Mouse (Mus musculus) heart, embryonic 11.5 days (tissue): Measurements from ENCODE around the gene Arv1. TPM values are rescaled to one million over a fixed set of nuclear protein-coding genes. Genes with fewer than 3 reads are reported as not detected.

Experiments used
- ATAC-seq: fragments of 200-750 bp; cut with Nextera tagmentation; replicated peaks from 2 replicates; pipeline ENCODE4 v1.8.0; 2017; ENCODE audit warnings: moderate library complexity; ENCODE audit not compliant: insufficient number of reproducible peaks, low FRiP score, low TSS enrichment
- H3K27ac ChIP-seq: fragments of 300-500 bp; sonication (generic); 2 replicates; pipeline ENCODE4 v1.5.1; 2014; ENCODE audit warnings: mild to moderate bottlenecking, low read depth, low read length
- H3K27me3 ChIP-seq: fragments of 300-500 bp; sonication (generic); 2 replicates; pipeline ENCODE4 v1.6.1; 2014; ENCODE audit warnings: mild to moderate bottlenecking, low read length, mixed read lengths; ENCODE audit not compliant: control insufficient read depth, insufficient read depth
- H3K36me3 ChIP-seq: fragments of 300-500 bp; sonication (generic); 2 replicates; pipeline ENCODE4 v1.6.1; 2014; ENCODE audit warnings: mild to moderate bottlenecking, low read length, moderate library complexity, mixed read lengths; ENCODE audit not compliant: control insufficient read depth, insufficient read depth
- H3K4me1 ChIP-seq: fragments of 300-500 bp; sonication (generic); 2 replicates; pipeline ENCODE4 v1.6.1; 2014; ENCODE audit warnings: low read length; ENCODE audit not compliant: control insufficient read depth, insufficient read depth
- H3K4me2 ChIP-seq: fragments of 300-500 bp; sonication (generic); 2 replicates; pipeline ENCODE4 v1.6.1; 2014; ENCODE audit warnings: mild to moderate bottlenecking, moderate library complexity
- H3K4me3 ChIP-seq: fragments of 300-500 bp; sonication (generic); 2 replicates; pipeline ENCODE4 v1.5.1; 2014; ENCODE audit warnings: low read depth, low read length
- H3K9ac ChIP-seq: fragments of 300-500 bp; sonication (generic); 2 replicates; pipeline ENCODE4 v1.6.1; 2014; ENCODE audit warnings: mild to moderate bottlenecking, low read depth, low read length, moderate library complexity
- H3K9me3 ChIP-seq: fragments of 300-500 bp; sonication (generic); replicated peaks from 2 replicates; pipeline ENCODE4 v1.6.1; 2016; ENCODE audit warnings: low read length; ENCODE audit not compliant: control insufficient read depth
- WGBS: fragments of 180-500 bp; shearing (Covaris S2); extraction: QIAGEN DNeasy Blood & Tissue Kit; methylation state at CpG from one replicate; pipeline ENCODE4 v1.1.7; 2014; ENCODE audit not compliant: insufficient replicate concordance; 5-methylcytosine and 5-hydroxymethylcytosine counted together
- polyA plus RNA-seq: library from polyadenylated mRNA; unstranded; fragments of >200 nt; fragmentation: Nextera tagmentation; extraction: Ambion mirVana; gene quantifications from 2 replicates; pipeline ENCODE4 v1.2.1, GENCODE M21; 2014

Arv1 gene
- polyA plus RNA-seq, 1 experiment from 2014 or later = 20.3 TPM

GRCm38 (mm10) chr8:124682218-124682617, 39.7 kb upstream of the Arv1 start:
- WGBS = 92% methylated on average over 10 of the region's 10 CpGs
- Histone ChIP-seq H3K4me2 (no peak overlapping the region), H3K4me1 (no peaks in the 10 kb centered on the region), H3K27ac (no peak overlapping the region), H3K9ac (no peak overlapping the region), H3K9me3 (no peaks in the 10 kb centered on the region), H3K27me3 (no peaks in the 10 kb centered on the region), H3K4me3 (no peak overlapping the region), H3K36me3 (peaks cover 17% of the 10 kb centered on the region)
- no peak for ATAC-seq

GRCm38 (mm10) chr8:124688899-124689298, 33.0 kb upstream of the Arv1 start:
- no peaks in the 10 kb centered on the region for H3K9me3 ChIP-seq
- no peak overlapping the region for H3K4me2 ChIP-seq
- no peak for ATAC-seq
- WGBS = 89% methylated on average over 13 of the region's 13 CpGs
- no peak overlapping the region for H3K27ac ChIP-seq
- H3K36me3 ChIP-seq = peaks cover 6% of the 10 kb centered on the region
- no peak overlapping the region for H3K9ac ChIP-seq
- H3K4me1 ChIP-seq = no peaks in the 10 kb centered on the region
- no peaks in the 10 kb centered on the region for H3K27me3 ChIP-seq
- no peak overlapping the region for H3K4me3 ChIP-seq

GRCm38 (mm10) chr8:124691706-124692105, 30.2 kb upstream of the Arv1 start:
- no peak overlapping the region for H3K4me3 ChIP-seq
- no peaks in the 10 kb centered on the region for H3K27me3 ChIP-seq
- WGBS = 91% methylated on average over 4 of the region's 4 CpGs
- no peak overlapping the region for H3K4me2 ChIP-seq
- peaks cover 9% of the 10 kb centered on the region; the same call in 1 of the 2 replicates for H3K36me3 ChIP-seq
- H3K9ac ChIP-seq = no peak overlapping the region
- H3K27ac ChIP-seq = no peak overlapping the region
- H3K4me1 ChIP-seq = no peaks in the 10 kb centered on the region
- H3K9me3 ChIP-seq = no peaks in the 10 kb centered on the region
- ATAC-seq = no peak

- 91% methylated on average over 22 of the region's 22 CpGs for WGBS
Measured at GRCm38 (mm10) chr8:124695424-124696100, 26.4 kb upstream of the Arv1 start.

GRCm38 (mm10) chr8:124700271-124700670, 21.7 kb upstream of the Arv1 start:
- Histone ChIP-seq H3K36me3 (0 out of 2 replicates have a peak, but pooled peaks cover 7% of the 10 kb centered on the region), H3K9ac (no peak overlapping the region), H3K9me3 (no peaks in the 10 kb centered on the region)

More at GRCm38 (mm10) chr8:124695424-124696100, 26.4 kb upstream of the Arv1 start:
- Histone ChIP-seq H3K9me3 (no peaks in the 10 kb centered on the region), H3K4me2 (no peak overlapping the region), H3K27me3 (no peaks in the 10 kb centered on the region), H3K27ac (no peak overlapping the region), H3K4me3 (no peak overlapping the region), H3K9ac (no peak overlapping the region), H3K4me1 (no peaks in the 10 kb centered on the region), H3K36me3 (peaks cover 5% of the 10 kb centered on the region; the same call in 1 of the 2 replicates)
- no peak for ATAC-seq

GRCm38 (mm10) chr8:124701023-124701422, 20.9 kb upstream of the Arv1 start:
- WGBS = 76% methylated on average over 9 of the region's 9 CpGs
- H3K4me3 ChIP-seq = no peak overlapping the region
- peaks cover 10% of the 10 kb centered on the region for H3K36me3 ChIP-seq
- no peak for ATAC-seq
- no peaks in the 10 kb centered on the region for H3K9me3 ChIP-seq
- H3K27me3 ChIP-seq = no peaks in the 10 kb centered on the region
- no peak overlapping the region for H3K9ac ChIP-seq
- H3K4me2 ChIP-seq = no peak overlapping the region
- H3K27ac ChIP-seq = no peak overlapping the region
- no peaks in the 10 kb centered on the region for H3K4me1 ChIP-seq

More at GRCm38 (mm10) chr8:124700271-124700670, 21.7 kb upstream of the Arv1 start:
- 85% methylated on average over 5 of the region's 5 CpGs for WGBS
- ATAC-seq = no peak
- Histone ChIP-seq H3K4me2 (no peak overlapping the region), H3K27ac (no peak overlapping the region), H3K4me1 (no peaks in the 10 kb centered on the region), H3K4me3 (no peak overlapping the region), H3K27me3 (no peaks in the 10 kb centered on the region)

- 85% methylated on average over 3 of the region's 3 CpGs for WGBS
Measured at GRCm38 (mm10) chr8:124702183-124702582, 19.8 kb upstream of the Arv1 start.

GRCm38 (mm10) chr8:124703526-124703925, 18.4 kb upstream of the Arv1 start:
- ATAC-seq = no peak
- 70% methylated on average over 4 of the region's 4 CpGs for WGBS
- no peaks in the 10 kb centered on the region for H3K4me1 ChIP-seq
- H3K4me3 ChIP-seq = no peak overlapping the region
- no peak overlapping the region for H3K27ac ChIP-seq
- H3K9ac ChIP-seq = no peak overlapping the region
- H3K4me2 ChIP-seq = no peak overlapping the region
- no peaks in the 10 kb centered on the region for H3K9me3 ChIP-seq
- H3K36me3 ChIP-seq = peaks cover 13% of the 10 kb centered on the region
- H3K27me3 ChIP-seq = no peaks in the 10 kb centered on the region

More at GRCm38 (mm10) chr8:124702183-124702582, 19.8 kb upstream of the Arv1 start:
- Histone ChIP-seq H3K36me3 (peaks cover 13% of the 10 kb centered on the region), H3K27ac (no peak overlapping the region), H3K9ac (no peak overlapping the region), H3K9me3 (no peaks in the 10 kb centered on the region), H3K27me3 (no peaks in the 10 kb centered on the region), H3K4me1 (no peaks in the 10 kb centered on the region), H3K4me3 (no peak overlapping the region), H3K4me2 (no peak overlapping the region)
- no peak for ATAC-seq

GRCm38 (mm10) chr8:124704376-124704775, 17.6 kb upstream of the Arv1 start:
- no peak overlapping the region for H3K27ac ChIP-seq
- H3K36me3 ChIP-seq = peaks cover 17% of the 10 kb centered on the region
- H3K27me3 ChIP-seq = no peaks in the 10 kb centered on the region
- no peak overlapping the region for H3K4me2 ChIP-seq
- no peak overlapping the region for H3K9ac ChIP-seq
- no peaks in the 10 kb centered on the region for H3K4me1 ChIP-seq
- no peaks in the 10 kb centered on the region for H3K9me3 ChIP-seq
- 84% methylated on average over 4 of the region's 4 CpGs for WGBS
- no peak for ATAC-seq
- H3K4me3 ChIP-seq = no peak overlapping the region
